Mouse (Mus musculus): ENCODE data around the gene Elp5.

DNA sequence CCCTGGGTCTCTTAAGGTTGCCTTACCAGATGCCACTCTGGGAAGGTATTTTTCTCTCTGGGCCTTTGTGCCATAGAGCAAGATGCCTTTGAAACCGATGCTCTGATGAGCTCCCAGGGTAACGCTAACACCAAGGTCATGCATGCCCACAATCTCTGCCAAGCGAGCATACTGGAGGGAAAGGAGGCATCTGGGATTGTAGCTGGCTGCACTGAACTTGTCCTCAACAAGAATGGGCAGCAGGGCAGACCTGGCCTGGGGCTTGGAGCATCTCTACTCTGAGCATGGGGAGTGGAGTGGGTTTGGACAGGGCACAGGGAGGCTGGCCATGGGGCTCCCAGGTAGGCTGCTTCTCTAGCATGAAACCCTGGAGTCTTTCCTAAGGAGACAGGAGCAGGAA is 31.1 kb upstream of the Elp5 start:
- TF ChIP-seq GATA1 (IDR thresholded peaks at IDR 0.05; ENCODE audit: borderline replicate concordance, low read length) (no peak), FLI1 (IDR thresholded peaks at IDR 0.05; ENCODE audit: low read length) (no peak)
